Mouse (Mus musculus) ES-Bruce4 (cell line): ENCODE results near the gene Scrn1.

ENCODE experiments used
- CTCF ChIP-seq: IDR thresholded peaks from one replicate; pipeline ENCODE4 v1.8.1; 2011; ENCODE audit warnings: low read depth, low read length
- EP300 ChIP-seq: IDR thresholded peaks from 2 replicates; pipeline ENCODE4 v1.6.1; 2011; ENCODE audit warnings: low read depth, low read length; ENCODE audit not compliant: insufficient read depth
- POLR2A ChIP-seq: IDR thresholded peaks from one replicate; pipeline ENCODE4 v1.8.1; 2011; ENCODE audit warnings: low read length; ENCODE audit not compliant: insufficient read depth

DNA sequence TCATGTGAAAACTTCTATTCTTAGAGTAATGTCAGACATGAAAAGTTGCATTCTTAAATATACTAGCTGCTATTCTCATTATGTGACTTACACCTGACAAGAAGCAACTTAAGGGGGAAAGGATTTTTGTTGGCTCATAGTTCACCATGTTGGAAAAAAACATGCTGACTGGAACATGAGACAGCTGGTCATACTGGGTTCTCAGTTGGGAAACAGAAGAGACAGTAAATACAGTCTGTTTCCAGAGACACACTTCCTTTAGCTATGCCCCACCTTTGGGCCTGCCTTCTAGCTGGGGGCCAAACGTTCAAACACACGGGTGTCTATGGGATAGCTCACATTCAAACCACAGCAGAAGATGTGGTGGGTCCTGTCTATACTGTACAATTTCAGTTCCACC, 12.7 kb downstream of the Scrn1 start:
- TF ChIP-seq CTCF: no peak
- no peak for TF ChIP-seq EP300
- no peak for TF ChIP-seq POLR2A
